Mouse (Mus musculus): ENCODE measurements around the gene Tmem233. TPM values are rescaled to one million over a fixed set of nuclear protein-coding genes. Genes with fewer than 3 reads are reported as not detected.

Tmem233 gene
- polyA plus RNA-seq, 1 experiment from 2014 or later, result 0.05 TPM

GRCm38 (mm10) chr5:116018196-116018595, 64.8 kb downstream of the Tmem233 start:
- Histone ChIP-seq H3K9me3 (no peaks in the 10 kb centered on the region), H3K27ac (replicated peaks) (peak overlapping the region; percentile 84), H3K27me3 (replicated peaks) (no peaks in the 10 kb centered on the region), H3K4me2 (peak overlapping the region; percentile 96; the same call in 1 of the 2 replicates), H3K36me3 (peaks cover 94% of the 10 kb centered on the region), H3K9ac (peak overlapping the region; percentile 6; the same call in 1 of the 2 replicates), H3K4me3 (no peak overlapping the region), H3K4me1 (peaks cover 42% of the 10 kb centered on the region)
- 82% methylated on average over 9 of the region's 9 CpGs for WGBS
- ATAC-seq (ENCODE audit: extremely low read depth, insufficient number of reproducible peaks, low FRiP score, low TSS enrichment), result no peak

- no peak overlapping the region for H3K27ac ChIP-seq (replicated peaks)
- no peaks in the 10 kb centered on the region for H3K27me3 ChIP-seq (replicated peaks)
- H3K36me3 ChIP-seq, result peaks cover 97% of the 10 kb centered on the region
- no peaks in the 10 kb centered on the region for H3K9me3 ChIP-seq
- ATAC-seq (ENCODE audit: extremely low read depth, insufficient number of reproducible peaks, low FRiP score, low TSS enrichment), result no peak
- H3K4me2 ChIP-seq, result no peak overlapping the region
- no peak overlapping the region for H3K4me3 ChIP-seq
- H3K9ac ChIP-seq, result no peak overlapping the region
- peaks cover 34% of the 10 kb centered on the region for H3K4me1 ChIP-seq
- 87% methylated on average over 8 of the region's 8 CpGs for WGBS
These were observed 65.7 kb downstream of the Tmem233 start for GRCm38 (mm10) chr5:116017391-116017790.

GRCm38 (mm10) chr5:116016542-116016941, 66.5 kb downstream of the Tmem233 start:
- no peaks in the 10 kb centered on the region for H3K9me3 ChIP-seq
- H3K36me3 ChIP-seq, result peaks cover 89% of the 10 kb centered on the region
- no peak overlapping the region for H3K4me2 ChIP-seq
- 94% methylated on average over 5 of the region's 5 CpGs for WGBS
- no peak overlapping the region for H3K27ac ChIP-seq (replicated peaks)
- H3K4me3 ChIP-seq, result no peak overlapping the region
- ATAC-seq (ENCODE audit: extremely low read depth, insufficient number of reproducible peaks, low FRiP score, low TSS enrichment), result no peak
- H3K9ac ChIP-seq, result no peak overlapping the region
- H3K27me3 ChIP-seq (replicated peaks), result no peaks in the 10 kb centered on the region
- H3K4me1 ChIP-seq, result peaks cover 26% of the 10 kb centered on the region

- no peaks in the 10 kb centered on the region for H3K27me3 ChIP-seq (replicated peaks)
- H3K27ac ChIP-seq (replicated peaks), result no peak overlapping the region
- ATAC-seq (ENCODE audit: extremely low read depth, insufficient number of reproducible peaks, low FRiP score, low TSS enrichment), result no peak
- no peaks in the 10 kb centered on the region for H3K9me3 ChIP-seq
- H3K36me3 ChIP-seq, result peaks cover 66% of the 10 kb centered on the region
- WGBS, result 92% methylated on average over 11 of the region's 11 CpGs
- peaks cover 12% of the 10 kb centered on the region for H3K4me1 ChIP-seq
- no peak overlapping the region for H3K4me2 ChIP-seq
- no peak overlapping the region for H3K4me3 ChIP-seq
- no peak overlapping the region for H3K9ac ChIP-seq
These were observed 68.8 kb downstream of the Tmem233 start for GRCm38 (mm10) chr5:116014237-116014636.

DNA sequence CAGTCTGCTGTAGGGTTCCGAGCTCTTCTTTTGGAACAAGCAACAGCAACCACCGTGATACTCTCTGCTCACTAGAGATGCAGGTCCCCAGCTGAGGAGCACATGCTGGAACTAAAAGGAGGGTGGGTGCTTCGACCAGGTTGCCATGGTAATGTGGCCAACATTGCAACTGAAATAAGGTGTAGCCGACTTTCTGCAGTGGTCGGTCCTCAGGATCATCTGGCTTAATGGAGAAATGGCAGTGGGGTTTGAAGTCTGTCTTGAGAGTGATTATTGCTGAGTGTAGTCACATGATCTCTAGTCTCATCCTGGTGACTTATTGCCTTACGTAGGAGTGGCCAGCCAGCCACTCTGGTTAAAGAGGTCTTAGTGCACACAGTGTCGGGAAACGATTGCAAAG, 69.2 kb downstream of the Tmem233 start:
- Histone ChIP-seq H3K4me3 (no peak overlapping the region), H3K9me3 (no peaks in the 10 kb centered on the region), H3K27ac (replicated peaks) (no peak overlapping the region), H3K27me3 (replicated peaks) (no peaks in the 10 kb centered on the region), H3K9ac (no peak overlapping the region), H3K4me2 (no peak overlapping the region), H3K36me3 (peaks cover 62% of the 10 kb centered on the region), H3K4me1 (peaks cover 8% of the 10 kb centered on the region)
- 76% methylated on average over 8 of the region's 8 CpGs for WGBS
- ATAC-seq (ENCODE audit: extremely low read depth, insufficient number of reproducible peaks, low FRiP score, low TSS enrichment), result no peak

GRCm38 (mm10) chr5:116012503-116012902, 70.5 kb downstream of the Tmem233 start:
- Histone ChIP-seq H3K4me1 (no peaks in the 10 kb centered on the region), H3K27ac (replicated peaks) (no peak overlapping the region), H3K9me3 (no peaks in the 10 kb centered on the region), H3K4me3 (no peak overlapping the region), H3K4me2 (no peak overlapping the region), H3K27me3 (replicated peaks) (no peaks in the 10 kb centered on the region), H3K36me3 (peaks cover 52% of the 10 kb centered on the region), H3K9ac (no peak overlapping the region)
- WGBS, result 88% methylated on average over 7 of the region's 7 CpGs
- no peak for ATAC-seq (ENCODE audit: extremely low read depth, insufficient number of reproducible peaks, low FRiP score, low TSS enrichment)

DNA sequence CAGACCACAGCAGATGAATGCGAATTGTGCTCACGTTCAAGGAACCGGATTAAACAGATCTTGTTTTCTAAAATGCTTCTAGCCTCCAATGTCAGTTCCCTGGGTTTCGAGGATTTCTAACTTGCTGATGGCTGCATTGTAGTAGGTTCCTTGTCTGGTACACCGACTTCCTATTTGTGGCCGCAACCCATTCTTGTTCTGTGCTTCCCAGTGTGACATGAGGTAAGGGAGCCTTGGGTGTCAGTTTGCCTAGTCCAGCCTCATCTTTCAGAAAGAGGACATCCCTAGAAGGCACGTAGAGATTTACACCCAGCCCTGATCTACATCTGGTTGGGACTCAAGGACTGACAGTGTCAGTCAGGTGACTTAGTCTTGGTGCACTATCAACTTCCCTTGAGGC, 71.3 kb downstream of the Tmem233 start:
- no peaks in the 10 kb centered on the region for H3K27me3 ChIP-seq (replicated peaks)
- H3K9me3 ChIP-seq, result no peaks in the 10 kb centered on the region
- no peak for ATAC-seq (ENCODE audit: extremely low read depth, insufficient number of reproducible peaks, low FRiP score, low TSS enrichment)
- WGBS, result 90% methylated on average over 7 of the region's 7 CpGs
- no peak overlapping the region for H3K4me3 ChIP-seq
- H3K27ac ChIP-seq (replicated peaks), result no peak overlapping the region
- H3K9ac ChIP-seq, result no peak overlapping the region
- H3K4me2 ChIP-seq, result no peak overlapping the region
- H3K4me1 ChIP-seq, result no peaks in the 10 kb centered on the region
- peaks cover 47% of the 10 kb centered on the region for H3K36me3 ChIP-seq

GRCm38 (mm10) chr5:116009884-116010627, 73.0 kb downstream of the Tmem233 start:
- Histone ChIP-seq H3K9me3 (no peaks in the 10 kb centered on the region), H3K4me1 (no peaks in the 10 kb centered on the region), H3K4me2 (no peak overlapping the region), H3K27ac (replicated peaks) (no peak overlapping the region), H3K4me3 (no peak overlapping the region), H3K9ac (no peak overlapping the region), H3K27me3 (replicated peaks) (no peaks in the 10 kb centered on the region), H3K36me3 (peaks cover 37% of the 10 kb centered on the region)
- WGBS, result 71% methylated on average over 2 of the region's 2 CpGs
- no peak for ATAC-seq (ENCODE audit: extremely low read depth, insufficient number of reproducible peaks, low FRiP score, low TSS enrichment)

DNA sequence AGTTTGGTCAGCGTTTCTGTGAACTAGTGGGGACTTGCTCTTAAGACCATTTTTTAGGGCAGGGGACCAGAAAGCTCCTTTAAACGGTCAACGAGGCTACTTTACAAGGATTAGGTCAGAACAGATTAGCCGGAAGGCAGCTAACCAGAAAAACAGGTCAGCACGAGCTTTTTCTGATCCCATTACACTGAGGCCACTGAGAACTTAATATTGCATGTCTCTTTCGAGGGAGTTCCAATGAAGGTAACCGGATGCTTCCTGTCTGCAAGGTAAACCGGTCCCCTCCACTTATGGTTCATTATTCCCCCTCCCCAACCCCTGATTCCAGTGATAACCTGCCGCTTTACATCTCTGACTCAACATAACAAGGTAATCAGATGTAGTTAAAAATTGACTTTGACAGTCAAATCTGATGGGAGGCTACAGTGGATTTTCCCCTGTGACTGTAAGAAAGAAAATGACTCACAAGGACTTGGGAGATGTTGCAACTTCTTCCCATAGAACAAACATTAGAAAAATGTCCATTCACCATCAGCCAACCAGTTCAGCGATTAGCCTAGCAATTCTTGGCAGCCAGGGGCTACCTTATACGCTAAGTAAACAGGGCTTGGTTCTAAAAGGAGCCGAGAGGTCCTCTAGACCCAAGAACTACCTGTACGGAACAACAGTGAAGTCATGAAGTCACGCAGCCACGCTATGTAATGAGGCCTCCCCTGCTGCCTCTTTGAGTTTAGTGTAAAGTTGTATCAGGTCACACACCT, 73.8 kb downstream of the Tmem233 start:
- Histone ChIP-seq H3K4me3 (no peak overlapping the region), H3K27ac (replicated peaks) (no peak overlapping the region), H3K27me3 (replicated peaks) (no peaks in the 10 kb centered on the region), H3K9ac (no peak overlapping the region), H3K9me3 (no peaks in the 10 kb centered on the region), H3K36me3 (peaks cover 30% of the 10 kb centered on the region), H3K4me1 (no peaks in the 10 kb centered on the region), H3K4me2 (no peak overlapping the region)
- ATAC-seq (ENCODE audit: extremely low read depth, insufficient number of reproducible peaks, low FRiP score, low TSS enrichment), result no peak
- 83% methylated on average over 15 of the region's 15 CpGs for WGBS

- Histone ChIP-seq H3K27ac (replicated peaks) (no peak overlapping the region), H3K4me3 (no peak overlapping the region), H3K4me2 (no peak overlapping the region), H3K4me1 (no peaks in the 10 kb centered on the region), H3K27me3 (replicated peaks) (no peaks in the 10 kb centered on the region), H3K9me3 (no peaks in the 10 kb centered on the region), H3K9ac (no peak overlapping the region), H3K36me3 (peaks cover 14% of the 10 kb centered on the region)
- 76% methylated on average over 13 of the region's 13 CpGs for WGBS
- ATAC-seq (ENCODE audit: extremely low read depth, insufficient number of reproducible peaks, low FRiP score, low TSS enrichment), result no peak
These were observed 75.3 kb downstream of the Tmem233 start for GRCm38 (mm10) chr5:116007723-116008122.

GRCm38 (mm10) chr5:116006324-116007099, 76.5 kb downstream of the Tmem233 start:
- Histone ChIP-seq H3K4me2 (no peak overlapping the region), H3K9me3 (no peaks in the 10 kb centered on the region), H3K4me1 (no peaks in the 10 kb centered on the region), H3K27me3 (replicated peaks) (no peaks in the 10 kb centered on the region), H3K36me3 (peaks cover 16% of the 10 kb centered on the region), H3K9ac (no peak overlapping the region), H3K27ac (replicated peaks) (no peak overlapping the region), H3K4me3 (no peak overlapping the region)
- ATAC-seq (ENCODE audit: extremely low read depth, insufficient number of reproducible peaks, low FRiP score, low TSS enrichment), result no peak
- 69% methylated on average over 22 of the region's 22 CpGs for WGBS

Measured in heart, embryonic 13.5 days (tissue).